Mouse (Mus musculus) heart, postnatal 25 days (tissue): ENCODE measurements around the gene Scarf2. TPM values are rescaled to one million over a fixed set of nuclear protein-coding genes. Genes with fewer than 3 reads are reported as not detected.

Experiments used
- DNase-seq: peaks from one replicate; pipeline ENCODE4 v3.0.0; 2022; ENCODE audit warnings: low spot score
- intact Hi-C: fragments of 180-260 bp; cut with DNase I; formaldehyde crosslinking; loops from one replicate; pipeline ENCODE4 v1.15.1; 2025
- total RNA-seq, 2 experiments: library from RNA; stranded (reverse); gene quantifications; 2 replicates each; pipeline ENCODE4 v1.2.3; 2021

Gene Scarf2
- total RNA-seq, 2 experiments from 2014 or later: 5.1 to 5.6 TPM

- intact Hi-C loops: no loop called here
- no peak for DNase-seq
Measured at GRCm38 (mm10) chr16:17797812-17798311, 780 bp downstream of the Scarf2 start.

- DNase-seq: peak; percentile 57
- intact Hi-C loops: no loop called here
Measured at GRCm38 (mm10) chr16:17798321-17799180, 1.5 kb downstream of the Scarf2 start.

- intact Hi-C loops: no loop called here
- DNase-seq: no peak
Measured at GRCm38 (mm10) chr16:17799584-17799983, 2.5 kb downstream of the Scarf2 start.

- intact Hi-C loops: no loop called here
- no peak for DNase-seq
Measured at GRCm38 (mm10) chr16:17801777-17802455, 4.8 kb downstream of the Scarf2 start.

GRCm38 (mm10) chr16:17802456-17802838 lies 5.4 kb downstream of the Scarf2 start:
- intact Hi-C loops: no loop called here
- no peak for DNase-seq

GRCm38 (mm10) chr16:17802839-17803674 lies 6.0 kb downstream of the Scarf2 start:
- intact Hi-C loops: no loop called here
- no peak for DNase-seq

- DNase-seq: no peak
- intact Hi-C loops: no loop called here
Measured at GRCm38 (mm10) chr16:17803675-17804448, 6.8 kb downstream of the Scarf2 start.

- DNase-seq: no peak
- intact Hi-C loops: no loop called here
Measured at GRCm38 (mm10) chr16:17804449-17804912, 7.4 kb downstream of the Scarf2 start.

GRCm38 (mm10) chr16:17804982-17805381 lies 7.9 kb downstream of the Scarf2 start:
- intact Hi-C loops: loop anchor here (5.0 kb wide), 1 partner anchor 43 kb away; no protein-coding TSS in a partner anchor
- no peak for DNase-seq

- intact Hi-C loops: loop anchor here (5.0 kb wide), 1 partner anchor 44 kb away; no protein-coding TSS in a partner anchor
- DNase-seq: no peak
Measured at GRCm38 (mm10) chr16:17806581-17807191, 9.6 kb downstream of the Scarf2 start.

- intact Hi-C loops: loop anchor here (5.0 kb wide), 1 partner anchor 45 kb away; no protein-coding TSS in a partner anchor
Measured at GRCm38 (mm10) chr16:17807192-17808009, 10.3 kb downstream of the Scarf2 start.

GRCm38 (mm10) chr16:17809125-17809524 lies 12.0 kb downstream of the Scarf2 start:
- no peak for DNase-seq
- intact Hi-C loops: loop anchor here (5.0 kb wide), 1 partner anchor 47 kb away; no protein-coding TSS in a partner anchor

More at GRCm38 (mm10) chr16:17807192-17808009, 10.3 kb downstream of the Scarf2 start:
- peak; percentile 78 for DNase-seq

- intact Hi-C loops: loop anchor here (5.0 to 10.0 kb wide), 3 partner anchors 37 to 255 kb away; no protein-coding TSS in a partner anchor
- DNase-seq: peak; percentile 46
Measured at GRCm38 (mm10) chr16:17809711-17810110, 12.6 kb downstream of the Scarf2 start.

GRCm38 (mm10) chr16:17812120-17812519 lies 15.0 kb downstream of the Scarf2 start:
- intact Hi-C loops: loop anchor here (1.0 to 10.0 kb wide), 3 partner anchors 40 to 257 kb away; no protein-coding TSS in a partner anchor
- no peak for DNase-seq

- no peak for DNase-seq
- intact Hi-C loops: loop anchor here (5.0 to 10.0 kb wide), 2 partner anchors 41 to 258 kb away; no protein-coding TSS in a partner anchor
Measured at GRCm38 (mm10) chr16:17813173-17813572, 16.1 kb downstream of the Scarf2 start.

- intact Hi-C loops: loop anchor here (10.0 kb wide), 1 partner anchor 261 kb away; no protein-coding TSS in a partner anchor
- peak; percentile 33 for DNase-seq
Measured at GRCm38 (mm10) chr16:17815411-17816402, 18.6 kb downstream of the Scarf2 start.
